Mouse (Mus musculus) limb, embryonic 11.5 days (tissue): ENCODE measurements at regions not wholly inside any gene's neighbourhood (a gene's known extent, or its start where the extent isn't known, plus 50 kb on each side); places are given as distances from the start of the nearest gene placed in this dataset.

Source experiments
- ATAC-seq: fragments of 200-750 bp; cut with Nextera tagmentation; 2 replicates; pipeline ENCODE4 v1.8.0; 2017; ENCODE audit warnings: low read depth; ENCODE audit not compliant: insufficient number of reproducible peaks, low FRiP score, low TSS enrichment
- DNase-seq: peaks from one replicate; pipeline ENCODE4 v3.0.0-alpha.2; 2015; ENCODE audit warnings: low spot score
- H3K27ac ChIP-seq: fragments of 300-500 bp; sonication (generic); replicated peaks from 2 replicates; pipeline ENCODE4 v1.5.1; 2014; ENCODE audit warnings: low read depth, mild to moderate bottlenecking, low read length
- H3K27me3 ChIP-seq: fragments of 300-500 bp; sonication (generic); 2 replicates; pipeline ENCODE4 v1.6.1; 2014; ENCODE audit warnings: mild to moderate bottlenecking, low read length, mixed read lengths; ENCODE audit not compliant: control insufficient read depth, insufficient read depth
- H3K36me3 ChIP-seq: fragments of 300-500 bp; sonication (generic); 2 replicates; pipeline ENCODE4 v1.6.1; 2014; ENCODE audit warnings: mild to moderate bottlenecking, low read length, moderate library complexity, mixed read lengths; ENCODE audit not compliant: control insufficient read depth, insufficient read depth
- H3K4me1 ChIP-seq: fragments of 300-500 bp; sonication (generic); 2 replicates; pipeline ENCODE4 v1.6.1; 2014; ENCODE audit warnings: low read length, mixed read lengths; ENCODE audit not compliant: control insufficient read depth, insufficient read depth
- H3K4me2 ChIP-seq: fragments of 300-500 bp; sonication (generic); 2 replicates; pipeline ENCODE4 v1.6.1; 2014; ENCODE audit warnings: low read depth, mild to moderate bottlenecking, moderate library complexity; ENCODE audit not compliant: severe bottlenecking
- H3K4me3 ChIP-seq: fragments of 300-500 bp; sonication (generic); 2 replicates; pipeline ENCODE4 v1.5.1; 2014; ENCODE audit warnings: low read depth, low read length
- H3K9ac ChIP-seq: fragments of 300-500 bp; sonication (generic); 2 replicates; pipeline ENCODE4 v1.6.1; 2014; ENCODE audit warnings: mild to moderate bottlenecking, low read length
- H3K9me3 ChIP-seq: fragments of 300-500 bp; sonication (generic); 2 replicates; pipeline ENCODE4 v1.6.1; 2016; ENCODE audit warnings: low read length; ENCODE audit not compliant: control insufficient read depth
- WGBS: fragments of 180-500 bp; shearing (Covaris S2); extraction: QIAGEN DNeasy Blood & Tissue Kit; methylation state at CpG from one replicate; pipeline ENCODE4 v1.1.7; 2014; 5-methylcytosine and 5-hydroxymethylcytosine counted together

GRCm38 (mm10) chr13:101085182-101085581, 252.0 kb upstream of the Slc30a5 start:
- Histone ChIP-seq H3K4me3 (no peak overlapping the region), H3K9me3 (no peaks in the 10 kb centered on the region), H3K27me3 (no peaks in the 10 kb centered on the region), H3K4me2 (no peak overlapping the region), H3K36me3 (no peaks in the 10 kb centered on the region), H3K9ac (no peak overlapping the region), H3K27ac (no peak overlapping the region), H3K4me1 (no peaks in the 10 kb centered on the region)
- DNase-seq (peak; percentile 7), ATAC-seq (no peak)

- 96% methylated on average over 5 of the region's 5 CpGs for WGBS
- no peak overlapping the region for H3K27ac ChIP-seq
- H3K27me3 ChIP-seq: no peaks in the 10 kb centered on the region
- H3K9me3 ChIP-seq: no peaks in the 10 kb centered on the region
- no peak overlapping the region for H3K4me3 ChIP-seq
- no peak overlapping the region for H3K9ac ChIP-seq
- H3K4me2 ChIP-seq: no peak overlapping the region
- no peaks in the 10 kb centered on the region for H3K4me1 ChIP-seq
- H3K36me3 ChIP-seq: no peaks in the 10 kb centered on the region
- DNase-seq (no peak), ATAC-seq (no peak)
Observed at GRCm38 (mm10) chr13:101084193-101084592, 251.0 kb upstream of the Slc30a5 start.

- 72% methylated on average over 1 of the region's 1 CpGs for WGBS
- no peak for ATAC-seq
- Histone ChIP-seq H3K9me3 (no peaks in the 10 kb centered on the region), H3K4me3 (no peak overlapping the region), H3K9ac (no peak overlapping the region), H3K4me2 (no peak overlapping the region), H3K4me1 (no peaks in the 10 kb centered on the region), H3K27ac (no peak overlapping the region), H3K27me3 (no peaks in the 10 kb centered on the region), H3K36me3 (no peaks in the 10 kb centered on the region)
- DNase-seq: peak; percentile 7
Observed at GRCm38 (mm10) chr13:101083416-101083815, 250.2 kb upstream of the Slc30a5 start.

GRCm38 (mm10) chr13:101068489-101068888, 235.3 kb upstream of the Slc30a5 start:
- Histone ChIP-seq H3K9ac (no peak overlapping the region), H3K27me3 (no peaks in the 10 kb centered on the region), H3K9me3 (no peaks in the 10 kb centered on the region), H3K4me2 (no peak overlapping the region), H3K4me3 (no peak overlapping the region), H3K27ac (no peak overlapping the region), H3K4me1 (no peaks in the 10 kb centered on the region), H3K36me3 (no peaks in the 10 kb centered on the region)
- ATAC-seq (no peak), DNase-seq (no peak)
- 78% methylated on average over 6 of the region's 6 CpGs for WGBS

- Histone ChIP-seq H3K9ac (no peak overlapping the region), H3K27me3 (no peaks in the 10 kb centered on the region), H3K4me1 (0 out of 2 replicates have a peak, but pooled peaks cover 2% of the 10 kb centered on the region), H3K4me3 (no peak overlapping the region), H3K36me3 (no peaks in the 10 kb centered on the region), H3K9me3 (no peaks in the 10 kb centered on the region), H3K4me2 (no peak overlapping the region), H3K27ac (no peak overlapping the region)
- ATAC-seq (no peak), DNase-seq (peak; percentile 41)
- 54% methylated on average over 8 of the region's 8 CpGs for WGBS
Observed at GRCm38 (mm10) chr13:101062582-101062981, 229.4 kb upstream of the Slc30a5 start.

- H3K4me2 ChIP-seq: no peak overlapping the region
- H3K4me3 ChIP-seq: no peak overlapping the region
- DNase-seq: peak; percentile 28
- H3K4me1 ChIP-seq: 0 out of 2 replicates have a peak, but pooled peaks cover 2% of the 10 kb centered on the region
- no peaks in the 10 kb centered on the region for H3K9me3 ChIP-seq
- no peaks in the 10 kb centered on the region for H3K36me3 ChIP-seq
- no peak for ATAC-seq
- H3K27me3 ChIP-seq: no peaks in the 10 kb centered on the region
- 48% methylated on average over 15 of the region's 15 CpGs for WGBS
- H3K9ac ChIP-seq: no peak overlapping the region
- no peak overlapping the region for H3K27ac ChIP-seq
Observed at GRCm38 (mm10) chr13:101061233-101062144, 228.3 kb upstream of the Slc30a5 start.

- Histone ChIP-seq H3K9ac (no peak overlapping the region), H3K4me1 (no peaks in the 10 kb centered on the region), H3K4me2 (no peak overlapping the region), H3K27ac (no peak overlapping the region), H3K27me3 (no peaks in the 10 kb centered on the region), H3K9me3 (no peaks in the 10 kb centered on the region), H3K36me3 (no peaks in the 10 kb centered on the region), H3K4me3 (no peak overlapping the region)
- ATAC-seq: no peak
- WGBS: 84% methylated on average over 1 of the region's 1 CpGs
- no peak for DNase-seq
Observed at GRCm38 (mm10) chr13:101049511-101049910, 216.3 kb upstream of the Slc30a5 start.

- H3K27me3 ChIP-seq: no peaks in the 10 kb centered on the region
- peak; percentile 70 for DNase-seq
Observed at GRCm38 (mm10) chr13:101032594-101032993, 199.4 kb upstream of the Slc30a5 start.

More at GRCm38 (mm10) chr13:101032594-101032993, 199.4 kb upstream of the Slc30a5 start:
- Histone ChIP-seq H3K4me1 (no peaks in the 10 kb centered on the region), H3K36me3 (no peaks in the 10 kb centered on the region), H3K9me3 (no peaks in the 10 kb centered on the region), H3K27ac (no peak overlapping the region), H3K4me3 (no peak overlapping the region), H3K4me2 (no peak overlapping the region), H3K9ac (no peak overlapping the region)
- 73% methylated on average over 1 of the region's 1 CpGs for WGBS
- ATAC-seq: no peak; the same call in 1 of the 2 replicates
